Mouse (Mus musculus) ES-Bruce4 (cell line): ENCODE measurements around the gene Adgrg1. TPM values are rescaled to one million over a fixed set of nuclear protein-coding genes. Genes with fewer than 3 reads are reported as not detected.

Source experiments
- H3K27ac ChIP-seq: 2 replicates; pipeline ENCODE4 v1.5.1; 2012; ENCODE audit warnings: low read length, inconsistent platforms; ENCODE audit not compliant: insufficient read depth
- H3K27me3 ChIP-seq: 2 replicates; pipeline ENCODE4 v1.6.1; 2012; ENCODE audit warnings: mild to moderate bottlenecking, low read length, inconsistent platforms; ENCODE audit not compliant: control insufficient read depth, poor library complexity, insufficient read depth, severe bottlenecking
- H3K36me3 ChIP-seq: 2 replicates; pipeline ENCODE4 v1.6.1; 2012; ENCODE audit warnings: inconsistent platforms, mild to moderate bottlenecking, low read length, moderate library complexity; ENCODE audit not compliant: control insufficient read depth, poor library complexity, insufficient read depth, severe bottlenecking
- H3K4me1 ChIP-seq: one replicate; pipeline ENCODE4 v1.8.1; 2011; ENCODE audit warnings: low read length; ENCODE audit not compliant: control insufficient read depth, insufficient read depth
- H3K4me3 ChIP-seq: 2 replicates; pipeline ENCODE4 v1.5.1; 2011; ENCODE audit warnings: low read depth, mild to moderate bottlenecking, low read length
- H3K9ac ChIP-seq: 2 replicates; pipeline ENCODE4 v1.6.1; 2012; ENCODE audit warnings: low read depth, mild to moderate bottlenecking, inconsistent platforms; ENCODE audit not compliant: poor library complexity, severe bottlenecking
- H3K9me3 ChIP-seq: replicated peaks from 2 replicates; pipeline ENCODE4 v1.6.1; 2012; ENCODE audit warnings: mild to moderate bottlenecking, low read length, inconsistent platforms; ENCODE audit not compliant: control insufficient read depth, poor library complexity, insufficient read depth, severe bottlenecking
- CTCF ChIP-seq: IDR thresholded peaks from one replicate; pipeline ENCODE4 v1.8.1; 2011; ENCODE audit warnings: low read depth, low read length
- EP300 ChIP-seq: IDR thresholded peaks from 2 replicates; pipeline ENCODE4 v1.6.1; 2011; ENCODE audit warnings: low read depth, low read length; ENCODE audit not compliant: insufficient read depth
- POLR2A ChIP-seq: IDR thresholded peaks from one replicate; pipeline ENCODE4 v1.8.1; 2011; ENCODE audit warnings: low read length; ENCODE audit not compliant: insufficient read depth
- polyA plus RNA-seq: library from polyadenylated mRNA; stranded (reverse); fragments of >200 nt; gene quantifications from 2 replicates; pipeline ENCODE4 v1.2.4, GENCODE M21; 2011; ENCODE audit warnings: low read depth; ENCODE audit not compliant: missing spikeins, insufficient read depth, insufficient read length

Adgrg1 gene
- polyA plus RNA-seq, 1 experiment, result 13.8 TPM

DNA sequence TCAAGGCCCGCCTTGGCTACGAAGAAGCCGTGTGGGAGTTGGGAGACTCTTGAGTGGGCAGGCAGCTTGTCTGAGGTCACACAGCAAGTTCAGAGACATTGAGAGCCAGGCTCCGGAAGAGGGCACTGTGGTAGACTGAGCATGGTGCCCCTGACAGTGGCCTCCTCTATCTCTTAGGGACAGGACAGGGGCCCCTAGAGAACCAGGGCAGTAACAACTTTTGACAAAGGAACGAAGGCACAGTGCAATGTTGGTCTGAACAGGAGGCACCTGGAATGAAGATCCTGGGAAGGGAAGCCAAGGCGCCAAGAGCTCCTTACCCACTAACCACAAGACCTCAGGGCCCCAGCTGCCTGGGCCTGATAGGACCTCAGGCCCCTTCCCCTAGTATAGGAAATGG is 10.5 kb downstream of the Adgrg1 start:
- no peaks in the 10 kb centered on the region; the same call in 1 of the 2 replicates for H3K9me3 ChIP-seq
- no peaks in the 10 kb centered on the region for H3K4me1 ChIP-seq
- no peak overlapping the region for H3K27ac ChIP-seq
- TF ChIP-seq CTCF (no peak), POLR2A (no peak), EP300 (no peak)
- H3K27me3 ChIP-seq, result no peaks in the 10 kb centered on the region
- H3K9ac ChIP-seq, result no peak overlapping the region
- no peaks in the 10 kb centered on the region for H3K36me3 ChIP-seq
- no peak overlapping the region for H3K4me3 ChIP-seq

GRCm38 (mm10) chr8:94986676-94987075 is 12.1 kb downstream of the Adgrg1 start:
- no peak overlapping the region for H3K9ac ChIP-seq
- no peaks in the 10 kb centered on the region for H3K27me3 ChIP-seq
- peaks cover 2% of the 10 kb centered on the region for H3K4me1 ChIP-seq
- H3K4me3 ChIP-seq, result no peak overlapping the region
- TF ChIP-seq EP300 (no peak), POLR2A (no peak), CTCF (no peak)
- no peaks in the 10 kb centered on the region; the same call in 1 of the 2 replicates for H3K9me3 ChIP-seq
- H3K36me3 ChIP-seq, result no peaks in the 10 kb centered on the region
- no peak overlapping the region for H3K27ac ChIP-seq

GRCm38 (mm10) chr8:94987553-94987952 is 13.0 kb downstream of the Adgrg1 start:
- Histone ChIP-seq H3K9me3 (no peaks in the 10 kb centered on the region; the same call in 1 of the 2 replicates), H3K27me3 (no peaks in the 10 kb centered on the region), H3K27ac (no peak overlapping the region), H3K4me1 (peaks cover 2% of the 10 kb centered on the region), H3K4me3 (no peak overlapping the region), H3K9ac (no peak overlapping the region), H3K36me3 (no peaks in the 10 kb centered on the region)
- TF ChIP-seq POLR2A, result no peak
- TF ChIP-seq CTCF, result no peak
- no peak for TF ChIP-seq EP300

DNA sequence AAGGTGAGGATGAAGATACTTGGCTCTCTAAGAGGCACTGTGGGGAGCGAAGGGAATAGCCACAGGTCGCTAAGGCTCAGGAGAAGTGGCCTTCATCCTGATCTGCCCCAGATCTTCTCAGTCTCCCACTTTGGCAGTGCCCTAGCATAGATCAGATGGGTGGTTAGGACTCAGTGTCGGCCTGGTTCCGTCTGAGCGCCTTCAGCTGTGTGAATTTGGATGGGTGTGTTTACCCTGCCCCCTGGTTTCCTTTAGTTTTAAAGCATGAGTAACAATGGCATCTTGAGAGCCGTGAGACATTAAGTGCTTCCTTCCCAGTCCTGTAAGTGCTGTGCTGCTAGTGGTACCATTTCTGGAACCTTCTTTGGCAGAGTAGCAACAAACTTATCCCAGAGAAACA is 14.1 kb downstream of the Adgrg1 start:
- Histone ChIP-seq H3K27ac (no peak overlapping the region), H3K4me1 (peaks cover 2% of the 10 kb centered on the region)

DNA sequence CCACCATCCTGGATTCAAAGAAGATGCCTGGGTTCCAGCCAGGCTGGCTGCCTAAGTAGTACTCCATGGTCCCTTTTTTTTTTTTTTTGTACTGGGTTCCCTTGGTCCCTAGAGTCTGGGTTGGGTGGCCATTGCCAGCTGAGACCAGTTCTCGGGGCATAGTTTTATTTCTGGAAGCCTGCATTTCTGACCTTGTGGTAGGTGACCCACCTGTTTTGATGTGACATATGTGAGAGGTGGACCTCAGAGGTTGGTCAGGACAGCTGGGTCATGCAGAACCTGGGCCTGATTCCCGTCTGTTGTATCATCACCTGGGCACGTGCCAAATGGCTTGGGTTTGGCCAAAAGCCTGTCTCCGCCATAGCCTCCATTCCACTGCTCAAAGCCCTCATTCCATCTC is 15.2 kb downstream of the Adgrg1 start:
- TF ChIP-seq CTCF (no peak), POLR2A (no peak), EP300 (no peak)
- no peak overlapping the region for H3K4me3 ChIP-seq
- no peak overlapping the region for H3K9ac ChIP-seq
- no peaks in the 10 kb centered on the region for H3K9me3 ChIP-seq
- H3K4me1 ChIP-seq, result peaks cover 2% of the 10 kb centered on the region
- no peaks in the 10 kb centered on the region for H3K27me3 ChIP-seq
- no peak overlapping the region for H3K27ac ChIP-seq
- no peaks in the 10 kb centered on the region for H3K36me3 ChIP-seq

More for the DNA sequence above, 14.1 kb downstream of the Adgrg1 start:
- Histone ChIP-seq H3K36me3 (no peaks in the 10 kb centered on the region), H3K9me3 (no peaks in the 10 kb centered on the region), H3K9ac (no peak overlapping the region), H3K4me3 (no peak overlapping the region), H3K27me3 (no peaks in the 10 kb centered on the region)
- TF ChIP-seq CTCF (no peak), EP300 (no peak), POLR2A (no peak)

DNA sequence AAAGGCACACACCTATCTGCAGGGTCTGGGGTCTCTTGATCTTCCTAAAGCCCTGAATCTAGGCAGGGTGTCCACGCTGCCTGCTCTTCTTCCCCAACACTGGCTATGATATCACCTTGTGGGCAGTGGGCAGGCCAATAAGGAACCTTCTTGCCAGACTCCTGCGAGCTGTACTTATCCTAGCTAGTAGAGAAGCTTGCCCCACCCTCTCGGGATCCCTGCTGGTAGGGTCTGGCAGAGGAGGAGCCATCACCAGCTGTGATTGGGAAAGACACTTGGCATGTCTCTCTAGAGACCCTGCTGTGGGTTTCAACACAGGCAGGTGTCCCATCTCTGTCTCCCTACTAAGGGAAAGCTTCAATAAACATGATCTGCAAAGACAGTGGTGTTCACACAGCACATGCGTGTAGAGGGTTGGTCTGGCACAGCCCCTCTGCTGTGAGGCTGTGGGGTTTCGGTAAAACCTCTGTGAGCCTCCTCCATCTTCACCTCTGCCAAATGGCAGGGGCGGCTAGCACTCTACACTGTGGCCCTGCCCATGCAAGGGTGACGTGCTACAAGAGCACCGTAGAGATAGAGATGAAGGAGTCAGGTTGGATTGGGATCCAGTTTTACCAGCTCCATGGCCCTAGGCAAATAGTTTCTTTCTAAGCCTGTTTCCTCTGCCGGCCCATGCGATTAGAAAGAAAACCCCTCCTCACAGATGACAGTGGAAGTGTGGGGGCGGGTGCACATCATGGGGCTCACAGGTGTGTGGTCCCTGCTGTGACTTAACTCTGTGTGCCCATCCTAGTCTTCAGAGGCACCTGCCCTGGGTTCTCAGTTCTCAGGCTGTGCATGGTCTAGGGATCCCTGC is 16.3 kb downstream of the Adgrg1 start:
- Histone ChIP-seq H3K9me3 (no peaks in the 10 kb centered on the region), H3K27ac (no peak overlapping the region), H3K4me3 (no peak overlapping the region), H3K9ac (no peak overlapping the region), H3K36me3 (no peaks in the 10 kb centered on the region), H3K27me3 (no peaks in the 10 kb centered on the region), H3K4me1 (peaks cover 2% of the 10 kb centered on the region)
- no peak for TF ChIP-seq CTCF
- no peak for TF ChIP-seq POLR2A
- no peak for TF ChIP-seq EP300
